Mouse (Mus musculus): ENCODE results near the gene Grid1. TPM values are rescaled to one million over a fixed set of nuclear protein-coding genes. Genes with fewer than 3 reads are reported as not detected.

Gene Grid1
- total RNA-seq, 2 experiments from 2014 or later = not detected

GRCm38 (mm10) chr14:35574489-35574888 lies 754.6 kb downstream of the Grid1 start:
- no peak for DNase-seq
- intact Hi-C loops (cut with DNase I) = no loop called here

DNA sequence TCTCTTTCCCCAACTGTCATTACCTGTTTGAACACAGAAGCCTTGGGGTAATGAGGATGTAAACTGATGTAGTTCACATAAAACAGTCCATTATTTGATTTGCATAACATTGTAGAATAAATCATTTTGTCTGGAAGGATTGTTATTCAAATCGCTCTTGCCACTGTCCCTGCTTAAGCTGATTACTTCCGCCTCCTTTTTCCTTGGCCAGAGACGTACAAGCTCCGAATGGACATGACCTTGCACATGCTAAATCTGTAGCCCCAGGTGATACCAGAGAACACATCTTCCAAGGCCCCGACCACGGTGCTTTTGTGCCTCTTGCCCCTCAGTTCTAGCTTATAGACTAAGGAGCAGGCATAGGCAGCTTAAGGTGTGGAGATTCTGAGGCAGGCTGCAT lies 755.4 kb downstream of the Grid1 start:
- intact Hi-C loops (cut with DNase I) = no loop called here
- DNase-seq = no peak

GRCm38 (mm10) chr14:35625749-35626148 lies 805.8 kb downstream of the Grid1 start:
- no peak for DNase-seq
- intact Hi-C loops (cut with DNase I) = no loop called here

Small RNAs within 50 kb of the gene (microRNA-seq; reads per million reads assigned to microRNA genes)
- 10.5 to 999 reads per million in 2 experiments for gene Mir346

Other genes with a start within 250 kb of the Grid1 start
- gene Ldb3, start 231.4 kb upstream of the Grid1 start, total RNA-seq (2021) = 100 to 1,000 TPM; 877 to 926 TPM
- gene Opn4, start 220.0 kb upstream of the Grid1 start, total RNA-seq (2021) = 1 to 10 TPM; 2.2 to 2.3 TPM
- 10 to 100 TPM; 37.1 to 40.0 TPM for gene Wapl, start 146.2 kb upstream of the Grid1 start, total RNA-seq (2021)

Data from heart, postnatal 14 days (tissue).